Mouse (Mus musculus) thymus, adult 2 months (tissue): ENCODE measurements around the gene Lrrc45.

ENCODE experiments used
- CTCF ChIP-seq: fragments of 200-500 bp; IDR thresholded peaks from 2 replicates; pipeline ENCODE4 v1.5.1; 2012; ENCODE audit warnings: mild to moderate bottlenecking, control low read depth, low read length, moderate library complexity, borderline replicate concordance; ENCODE audit not compliant: control insufficient read depth, poor library complexity, insufficient read depth; ENCODE audit errors: extremely low read depth
- POLR2A ChIP-seq: fragments of 200-500 bp; IDR thresholded peaks from 2 replicates; pipeline ENCODE4 v1.6.1; 2012; ENCODE audit warnings: mild to moderate bottlenecking, low read length, control low read depth, moderate library complexity; ENCODE audit not compliant: control insufficient read depth, poor library complexity, insufficient read depth; ENCODE audit errors: extremely low read depth

GRCm38 (mm10) chr11:120723509-120723908 is 9.8 kb downstream of the Lrrc45 start:
- TF ChIP-seq POLR2A = no peak
- no peak for TF ChIP-seq CTCF
